Mouse (Mus musculus) forebrain, embryonic 12.5 days (tissue): ENCODE results near the gene Hoxa11. TPM values are rescaled to one million over a fixed set of nuclear protein-coding genes. Genes with fewer than 3 reads are reported as not detected.
A peak's percentile ranks its signal among the peaks of the same experiment; 100 is the strongest.

Experiments used
- ATAC-seq: fragments of 200-750 bp; cut with Nextera tagmentation; 2 replicates; pipeline ENCODE4 v1.8.0; 2017; ENCODE audit warnings: moderate TSS enrichment; ENCODE audit not compliant: low FRiP score
- H3K27ac ChIP-seq: fragments of 300-500 bp; sonication (generic); 2 replicates; pipeline ENCODE4 v1.5.1; 2016; ENCODE audit warnings: mild to moderate bottlenecking
- H3K27me3 ChIP-seq: fragments of 300-500 bp; sonication (generic); 2 replicates; pipeline ENCODE4 v1.6.1; 2016; ENCODE audit warnings: mild to moderate bottlenecking
- H3K36me3 ChIP-seq: fragments of 300-500 bp; sonication (generic); replicated peaks from 2 replicates; pipeline ENCODE4 v1.6.1; 2016; ENCODE audit warnings: mild to moderate bottlenecking
- H3K4me1 ChIP-seq: fragments of 300-500 bp; sonication (generic); 2 replicates; pipeline ENCODE4 v1.6.1; 2016
- H3K4me2 ChIP-seq: fragments of 300-500 bp; sonication (generic); 2 replicates; pipeline ENCODE4 v1.6.1; 2016; ENCODE audit warnings: mild to moderate bottlenecking, moderate library complexity
- H3K4me3 ChIP-seq: fragments of 300-500 bp; sonication (generic); replicated peaks from 2 replicates; pipeline ENCODE4 v1.5.1; 2016; ENCODE audit warnings: mild to moderate bottlenecking
- H3K9ac ChIP-seq: fragments of 300-500 bp; sonication (generic); 2 replicates; pipeline ENCODE4 v1.6.1; 2016; ENCODE audit warnings: mild to moderate bottlenecking
- H3K9me3 ChIP-seq: fragments of 300-500 bp; sonication (generic); 2 replicates; pipeline ENCODE4 v1.6.1; 2016
- WGBS: fragments of 180-500 bp; shearing (Covaris S2); methylation state at CpG from one replicate; pipeline ENCODE4 v1.1.7; 2016; 5-methylcytosine and 5-hydroxymethylcytosine counted together
- polyA plus RNA-seq: library from polyadenylated mRNA; unstranded; fragments of >200 nt; fragmentation: Nextera tagmentation; extraction: Ambion mirVana; gene quantifications from 2 replicates; pipeline ENCODE4 v1.2.1, GENCODE M21; 2016

Hoxa11 gene
- not detected in 2 replicates for polyA plus RNA-seq

DNA sequence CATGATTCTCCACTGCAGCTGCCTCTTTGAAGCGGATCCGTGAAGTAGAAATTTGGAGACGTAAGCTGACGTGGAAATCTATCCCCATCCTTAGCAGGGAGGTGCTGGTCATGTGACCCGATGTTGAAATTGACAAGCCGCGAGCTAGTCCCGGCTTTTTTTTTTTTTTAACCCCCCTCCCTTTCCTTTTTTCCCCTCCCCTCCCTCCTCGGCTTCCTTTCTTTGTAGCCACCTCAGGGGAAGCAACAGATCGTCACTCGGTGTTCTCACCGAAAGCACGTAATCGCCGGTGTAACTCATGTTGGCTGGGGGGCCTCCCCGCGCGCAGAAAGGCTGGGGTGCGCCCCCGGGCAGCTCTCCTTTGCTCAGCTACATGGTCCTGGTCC lies at the start of gene Hoxa11:
TSS of gene Hoxa11 (minus strand) at position 54 of the 386 bp plus-strand sequence.
- no peak for ATAC-seq
- whole genome bisulfite sequencing, result 2% methylated on average over 20 of the region's 20 CpGs
- Histone ChIP-seq H3K36me3 (no peaks in the 10 kb centered on the region), H3K27me3 (peaks cover 98% of the 10 kb centered on the region), H3K27ac (no peak within 1 kb of the TSS), H3K9ac (no peak within 1 kb of the TSS), H3K4me1 (peaks cover 2% of the 10 kb centered on the region; the same call in 1 of the 2 replicates), H3K4me2 (no peak within 1 kb of the TSS), H3K4me3 (peak within 1 kb of the TSS; percentile 0), H3K9me3 (no peaks in the 10 kb centered on the region)

DNA sequence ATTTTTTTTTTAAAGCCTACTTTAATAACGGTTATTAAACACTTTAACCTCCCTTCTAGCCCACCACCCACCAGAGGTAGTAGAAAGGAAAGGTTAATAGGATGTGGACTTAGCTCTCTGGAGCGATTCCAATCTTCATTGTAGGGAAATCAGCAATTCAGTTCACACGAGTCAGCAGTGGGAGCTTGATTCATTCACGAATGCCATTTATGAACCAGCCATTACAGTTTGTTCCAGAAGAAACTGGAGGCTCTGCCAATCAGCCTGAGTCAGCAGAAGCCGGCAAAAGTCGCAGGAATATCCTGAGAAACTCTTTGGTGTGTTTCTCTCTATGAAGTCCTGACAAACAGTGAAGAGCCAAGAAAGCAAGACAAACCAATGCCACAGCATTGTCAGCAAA lies 49.0 kb upstream of the Hoxa11 start:
- Histone ChIP-seq H3K27ac (no peak overlapping the region), H3K36me3 (no peaks in the 10 kb centered on the region), H3K9me3 (no peaks in the 10 kb centered on the region), H3K9ac (no peak overlapping the region), H3K27me3 (peaks cover 91% of the 10 kb centered on the region), H3K4me3 (no peak overlapping the region), H3K4me1 (peaks cover 6% of the 10 kb centered on the region; the same call in 1 of the 2 replicates), H3K4me2 (no peak overlapping the region)
- no peak for ATAC-seq
- 76% methylated on average over 6 of the region's 6 CpGs for WGBS

DNA sequence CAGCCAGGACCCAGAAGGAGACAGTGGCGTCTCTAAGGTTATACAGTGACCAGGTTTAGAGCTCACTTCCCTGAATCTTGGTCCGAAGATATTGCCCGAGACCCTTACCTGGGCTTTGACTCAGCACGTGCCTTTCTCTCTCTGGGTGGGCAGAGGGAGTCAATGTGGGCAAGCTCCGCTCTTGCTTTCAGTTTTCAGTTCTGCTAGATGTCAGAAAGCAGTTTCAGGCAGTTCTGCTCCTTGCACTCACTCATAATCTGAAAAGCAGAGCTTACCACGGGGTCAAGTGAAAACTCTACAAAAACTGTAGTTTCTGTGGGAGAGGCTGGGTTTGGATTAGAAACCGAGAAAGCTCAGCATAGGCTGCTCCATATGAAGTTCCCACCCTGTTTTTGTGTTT lies 46.7 kb upstream of the Hoxa11 start:
- H3K27ac ChIP-seq, result no peak overlapping the region
- H3K9me3 ChIP-seq, result no peaks in the 10 kb centered on the region
- no peak overlapping the region for H3K4me3 ChIP-seq
- 62% methylated on average over 7 of the region's 7 CpGs for WGBS
- H3K27me3 ChIP-seq, result peaks cover 94% of the 10 kb centered on the region
- no peaks in the 10 kb centered on the region for H3K36me3 ChIP-seq
- peaks cover 6% of the 10 kb centered on the region; the same call in 1 of the 2 replicates for H3K4me1 ChIP-seq
- no peak overlapping the region for H3K4me2 ChIP-seq
- no peak overlapping the region for H3K9ac ChIP-seq
- no peak for ATAC-seq

DNA sequence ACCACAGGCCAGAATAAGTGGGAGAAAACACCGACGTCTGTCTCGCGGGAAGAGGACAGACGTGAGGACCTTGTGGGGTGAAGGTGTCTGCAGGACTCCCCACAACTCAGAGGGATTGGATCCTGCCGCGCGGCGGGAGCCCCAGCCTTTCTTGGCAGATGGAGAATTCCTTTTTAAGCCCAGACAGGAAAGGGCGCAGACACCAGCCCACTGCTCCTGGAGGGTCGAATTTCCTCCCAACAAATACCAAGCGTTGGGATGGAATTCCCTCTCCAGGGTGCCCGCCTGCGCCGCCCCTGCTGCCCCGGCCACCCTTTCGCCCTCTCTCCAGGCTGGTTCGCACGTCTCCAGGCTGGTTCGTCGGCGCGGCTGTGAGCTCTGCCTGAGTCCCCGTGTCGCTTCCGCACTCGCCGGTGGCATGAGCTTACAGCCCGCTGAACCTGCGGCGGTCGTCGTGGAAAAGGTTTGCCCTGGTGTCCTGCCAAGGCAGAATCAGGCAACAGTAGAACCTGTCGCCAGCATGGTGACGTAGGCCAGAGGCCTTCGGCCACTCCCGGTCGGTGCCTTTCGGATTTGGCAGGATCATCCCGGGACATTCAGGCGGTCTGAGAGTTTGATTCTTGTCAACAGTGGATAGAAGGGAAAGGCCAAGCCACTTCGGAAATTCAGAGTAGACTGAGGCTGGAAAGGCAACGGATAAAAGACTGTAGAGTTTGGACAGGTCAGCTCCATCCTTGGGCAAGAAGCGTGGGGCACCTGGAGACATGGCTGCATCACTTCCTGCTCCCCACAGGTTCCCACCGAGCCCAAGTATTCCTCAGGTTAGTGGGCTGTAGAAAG lies 45.6 kb upstream of the Hoxa11 start:
- no peak overlapping the region for H3K27ac ChIP-seq
- peak overlapping the region; percentile 16 for H3K4me3 ChIP-seq
- no peaks in the 10 kb centered on the region for H3K36me3 ChIP-seq
- H3K9me3 ChIP-seq, result no peaks in the 10 kb centered on the region
- 1% methylated on average over 45 of the region's 45 CpGs for WGBS
- H3K27me3 ChIP-seq, result peaks cover 93% of the 10 kb centered on the region
- peak overlapping the region; percentile 27 for H3K4me2 ChIP-seq
- H3K9ac ChIP-seq, result no peak overlapping the region
- ATAC-seq, result no peak
- peaks cover 6% of the 10 kb centered on the region; the same call in 1 of the 2 replicates for H3K4me1 ChIP-seq

DNA sequence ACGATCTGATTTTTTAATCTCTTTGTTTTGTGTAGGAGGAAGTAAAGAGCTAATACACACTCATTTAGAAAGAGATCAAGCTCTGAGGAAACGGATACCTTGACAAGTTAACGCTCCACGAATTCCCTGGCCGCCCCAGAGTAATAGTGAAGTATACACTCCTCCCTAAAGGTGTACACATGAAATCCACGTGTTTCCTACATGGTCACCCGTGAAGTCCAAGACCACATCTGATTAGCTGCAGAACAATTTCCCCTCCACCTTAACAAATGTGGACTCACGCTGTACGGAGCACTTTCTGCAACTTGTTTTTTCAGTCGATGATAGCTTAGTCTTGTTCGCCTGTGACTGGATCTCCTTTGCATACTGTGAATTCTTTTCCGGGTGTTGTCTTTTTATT lies 44.6 kb upstream of the Hoxa11 start:
- Histone ChIP-seq H3K4me2 (no peak overlapping the region), H3K4me3 (no peak overlapping the region), H3K9ac (no peak overlapping the region), H3K27me3 (peaks cover 90% of the 10 kb centered on the region), H3K27ac (no peak overlapping the region), H3K4me1 (peaks cover 6% of the 10 kb centered on the region; the same call in 1 of the 2 replicates), H3K9me3 (no peaks in the 10 kb centered on the region), H3K36me3 (no peaks in the 10 kb centered on the region)
- WGBS, result 19% methylated on average over 12 of the region's 12 CpGs
- no peak for ATAC-seq

DNA sequence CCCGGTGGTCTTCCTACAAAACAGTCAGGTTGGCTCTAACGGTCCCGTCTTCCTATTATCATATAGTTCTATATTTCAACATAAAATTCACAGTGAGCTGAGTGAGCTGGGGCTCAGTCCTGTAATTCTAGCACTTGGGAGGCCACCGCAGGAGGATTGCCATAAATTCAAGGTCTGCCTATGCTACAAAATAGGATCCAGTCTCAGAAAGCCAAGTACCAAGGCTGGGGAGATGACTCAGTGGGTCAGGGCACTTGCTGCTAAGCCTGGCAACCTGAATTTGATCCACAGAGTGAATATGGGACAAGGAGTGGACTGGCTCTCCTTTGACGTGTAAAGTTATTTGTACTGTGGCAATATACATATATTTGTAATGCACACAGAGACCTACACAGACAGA lies 38.3 kb upstream of the Hoxa11 start:
- no peaks in the 10 kb centered on the region for H3K9me3 ChIP-seq
- no peak overlapping the region for H3K4me3 ChIP-seq
- no peaks in the 10 kb centered on the region for H3K36me3 ChIP-seq
- H3K27me3 ChIP-seq, result peaks cover 76% of the 10 kb centered on the region
- H3K4me1 ChIP-seq, result no peaks in the 10 kb centered on the region
- H3K27ac ChIP-seq, result no peak overlapping the region
- ATAC-seq, result no peak
- H3K9ac ChIP-seq, result no peak overlapping the region
- 87% methylated on average over 5 of the region's 5 CpGs for WGBS
- no peak overlapping the region for H3K4me2 ChIP-seq

DNA sequence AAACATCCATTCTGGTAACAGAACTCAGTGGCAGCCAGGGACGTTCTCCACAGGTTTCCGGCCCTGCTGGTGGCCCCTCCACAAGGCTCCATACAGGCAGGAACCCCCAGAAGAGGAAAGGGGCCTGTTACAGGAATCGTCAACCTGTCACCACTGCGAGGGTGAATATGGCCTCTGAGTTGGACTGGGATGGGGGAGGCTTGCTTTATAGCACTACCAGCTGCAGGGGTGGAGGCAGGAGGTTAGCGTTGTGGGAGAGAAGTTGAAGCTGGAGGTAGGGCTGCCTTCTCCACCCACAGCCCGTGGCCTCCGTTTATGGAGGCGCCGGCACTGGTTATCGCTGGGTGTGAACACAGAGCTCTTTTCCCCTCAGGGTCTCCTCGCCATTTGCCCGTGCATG lies 35.5 kb upstream of the Hoxa11 start:
- Histone ChIP-seq H3K36me3 (no peaks in the 10 kb centered on the region), H3K27ac (no peak overlapping the region), H3K4me2 (no peak overlapping the region), H3K27me3 (peaks cover 80% of the 10 kb centered on the region), H3K4me1 (no peaks in the 10 kb centered on the region), H3K9ac (no peak overlapping the region), H3K4me3 (no peak overlapping the region), H3K9me3 (no peaks in the 10 kb centered on the region)
- no peak for ATAC-seq
- 71% methylated on average over 12 of the region's 12 CpGs for WGBS

DNA sequence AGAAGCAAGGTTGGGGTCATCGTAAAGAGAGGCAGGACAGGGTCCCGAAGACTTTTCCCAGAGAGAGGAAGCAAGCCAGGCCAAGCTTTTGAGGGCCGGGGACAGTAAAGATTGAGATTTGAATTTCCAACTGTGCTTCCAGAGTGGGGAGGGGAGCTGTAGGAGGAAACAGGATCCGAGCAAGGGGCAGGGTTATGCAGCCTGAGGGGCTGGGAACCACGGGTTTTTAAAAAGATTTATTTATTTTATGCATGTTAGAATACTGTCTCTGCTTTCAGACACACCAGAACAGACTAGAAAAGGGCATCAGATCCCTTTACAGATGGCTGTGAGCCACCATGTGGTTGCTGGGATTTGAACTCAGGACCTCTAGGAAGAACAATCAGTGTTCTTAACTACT lies 31.3 kb upstream of the Hoxa11 start:
- Histone ChIP-seq H3K27ac (no peak overlapping the region), H3K36me3 (no peaks in the 10 kb centered on the region), H3K4me2 (no peak overlapping the region), H3K4me3 (no peak overlapping the region), H3K27me3 (peaks cover 94% of the 10 kb centered on the region), H3K9ac (no peak overlapping the region), H3K9me3 (no peaks in the 10 kb centered on the region), H3K4me1 (no peaks in the 10 kb centered on the region)
- WGBS, result 7% methylated on average over 5 of the region's 5 CpGs
- no peak for ATAC-seq

DNA sequence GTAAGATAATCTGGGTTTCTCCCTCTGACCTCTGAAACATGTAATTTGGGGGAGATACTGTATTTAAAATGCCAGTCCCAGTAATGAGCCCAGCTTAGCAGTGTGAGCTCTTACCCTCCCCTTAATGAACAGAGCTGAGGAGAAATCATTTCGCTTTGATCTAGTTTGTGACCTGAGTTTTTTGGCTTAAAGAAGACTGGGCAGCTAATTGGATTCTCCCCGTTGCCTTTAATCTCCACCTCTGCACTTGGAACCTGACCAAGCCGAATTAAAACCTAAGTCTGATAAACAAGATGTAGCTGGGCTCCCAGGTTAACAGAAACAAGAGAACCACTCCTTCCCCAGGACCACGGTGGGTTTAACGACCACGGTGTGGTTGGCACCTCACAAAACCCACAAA lies 30.8 kb upstream of the Hoxa11 start:
- ATAC-seq, result no peak
- no peaks in the 10 kb centered on the region for H3K36me3 ChIP-seq
- 1% methylated on average over 6 of the region's 6 CpGs for WGBS

DNA sequence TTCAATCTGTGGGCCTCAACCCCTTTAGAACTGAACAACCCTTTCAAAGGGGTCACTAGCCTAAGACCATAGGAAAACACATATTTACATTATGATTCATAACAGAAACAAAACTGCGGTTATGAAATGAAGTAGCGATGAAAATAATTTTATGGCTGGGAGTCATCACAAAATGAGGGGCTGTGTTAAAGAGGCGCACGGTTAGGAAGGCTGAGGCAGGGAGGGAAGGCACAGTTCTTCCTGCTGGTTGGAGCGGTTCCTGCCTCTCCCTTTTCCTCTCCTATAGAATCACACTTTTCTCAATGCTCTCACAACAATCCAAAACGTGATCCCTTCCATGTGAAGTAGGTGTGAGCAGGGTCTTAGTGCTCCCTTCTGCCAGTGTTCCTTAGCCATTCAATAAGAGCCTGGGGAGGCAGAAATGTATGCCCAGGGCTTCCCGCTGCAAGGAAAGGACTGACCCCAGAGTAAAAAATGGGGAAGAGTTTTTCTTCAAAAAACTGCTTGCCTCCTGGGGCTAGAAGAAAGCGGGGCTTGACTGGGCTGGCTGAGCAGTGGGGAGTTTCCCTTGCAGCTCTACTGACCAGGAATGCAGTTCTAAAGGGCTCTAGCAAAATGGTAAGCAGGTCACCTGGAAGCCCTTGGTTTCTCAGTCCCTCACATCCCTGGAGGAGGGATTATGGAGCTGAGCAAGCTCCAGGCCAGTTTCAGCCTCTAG lies 30.1 kb upstream of the Hoxa11 start:
- H3K27me3 ChIP-seq, result peaks cover 95% of the 10 kb centered on the region
- WGBS, result 4% methylated on average over 8 of the region's 8 CpGs
- H3K9me3 ChIP-seq, result no peaks in the 10 kb centered on the region
- H3K27ac ChIP-seq, result no peak overlapping the region
- no peak for ATAC-seq
- H3K36me3 ChIP-seq, result no peaks in the 10 kb centered on the region
- H3K9ac ChIP-seq, result no peak overlapping the region
- no peak overlapping the region for H3K4me3 ChIP-seq
- H3K4me1 ChIP-seq, result no peaks in the 10 kb centered on the region
- no peak overlapping the region for H3K4me2 ChIP-seq

More for the DNA sequence above, 30.8 kb upstream of the Hoxa11 start:
- Histone ChIP-seq H3K4me3 (no peak overlapping the region), H3K9me3 (no peaks in the 10 kb centered on the region), H3K27ac (no peak overlapping the region), H3K4me2 (no peak overlapping the region), H3K27me3 (peaks cover 95% of the 10 kb centered on the region), H3K9ac (no peak overlapping the region), H3K4me1 (no peaks in the 10 kb centered on the region)

DNA sequence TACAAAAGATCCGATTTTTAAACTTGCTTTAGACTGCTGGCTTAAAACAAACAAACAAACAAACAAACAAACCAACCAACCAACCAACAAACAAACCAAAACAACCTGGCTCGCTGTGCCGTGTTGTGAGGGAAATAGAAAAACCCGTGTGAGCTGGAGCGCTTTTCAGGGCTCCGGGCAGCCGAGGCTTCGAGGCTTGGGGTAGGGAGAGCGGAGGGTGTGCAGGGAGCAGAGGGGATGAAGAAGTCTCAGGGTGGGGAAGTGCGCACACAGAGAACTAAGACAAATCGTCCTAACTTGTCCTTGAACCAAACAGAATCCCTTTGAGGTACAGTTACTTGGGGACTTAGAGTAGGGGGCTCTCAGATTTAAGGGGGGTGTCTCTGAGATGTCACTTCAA lies 29.0 kb upstream of the Hoxa11 start:
- Histone ChIP-seq H3K27ac (no peak overlapping the region), H3K4me3 (no peak overlapping the region), H3K9me3 (no peaks in the 10 kb centered on the region), H3K9ac (no peak overlapping the region), H3K4me1 (no peaks in the 10 kb centered on the region), H3K36me3 (no peaks in the 10 kb centered on the region), H3K4me2 (no peak overlapping the region), H3K27me3 (peaks cover 97% of the 10 kb centered on the region)
- ATAC-seq, result no peak
- WGBS, result 1% methylated on average over 11 of the region's 11 CpGs

DNA sequence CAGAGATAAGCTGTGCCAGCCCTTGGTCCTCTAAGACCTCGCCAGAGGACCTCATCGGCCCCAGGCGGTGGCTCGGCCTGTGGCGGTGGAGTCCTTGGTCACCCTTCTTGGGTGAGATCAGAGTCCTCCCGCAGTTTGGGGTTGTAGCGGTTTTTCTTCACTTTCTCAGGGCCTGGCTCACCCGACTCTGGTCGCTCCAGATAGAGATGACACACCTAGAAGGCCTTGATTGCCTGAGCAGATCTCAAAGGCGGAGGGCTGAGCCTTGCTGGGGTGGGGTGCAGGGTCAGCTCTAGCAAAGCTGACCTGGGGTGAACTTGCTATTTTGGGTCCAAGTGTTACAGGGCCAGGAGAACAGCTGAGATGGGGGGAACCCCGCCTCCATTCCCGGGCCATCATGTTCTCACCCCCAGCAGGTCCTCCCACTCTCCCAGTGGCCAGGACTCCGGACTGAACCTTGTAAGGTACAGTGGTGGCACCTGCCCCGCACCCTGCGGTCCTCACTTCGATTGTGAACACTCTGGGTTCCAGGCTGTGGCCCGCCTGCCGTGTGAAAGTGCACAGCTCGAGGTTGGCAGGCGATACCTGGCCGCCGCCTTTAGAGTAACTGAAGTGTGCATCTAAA lies 28.2 kb upstream of the Hoxa11 start:
- no peak for ATAC-seq
- no peaks in the 10 kb centered on the region for H3K9me3 ChIP-seq
- WGBS, result under 1% methylated on average over 22 of the region's 22 CpGs
- H3K4me2 ChIP-seq, result no peak overlapping the region
- no peak overlapping the region for H3K4me3 ChIP-seq
- H3K36me3 ChIP-seq, result no peaks in the 10 kb centered on the region
- no peaks in the 10 kb centered on the region for H3K4me1 ChIP-seq
- no peak overlapping the region for H3K27ac ChIP-seq
- no peak overlapping the region for H3K9ac ChIP-seq
- H3K27me3 ChIP-seq, result peaks cover 99% of the 10 kb centered on the region
